Mouse (Mus musculus): ENCODE measurements around the gene Hist1h2bk. TPM values are rescaled to one million over a fixed set of nuclear protein-coding genes. Genes with fewer than 3 reads are reported as not detected.
A peak's percentile ranks its signal among the peaks of the same experiment; 100 is the strongest.

Hist1h2bk gene
- total RNA-seq, 2 experiments from 2014 or later, result 21.5 to 26.9 TPM

- no peak for DNase-seq (ENCODE audit: low spot score in 2 of 2)
- intact Hi-C loops (cut with DNase I), result no loop called here
Observed at GRCm38 (mm10) chr13:22008707-22009106, 27.0 kb upstream of the Hist1h2bk start.

GRCm38 (mm10) chr13:22009642-22010041, 26.0 kb upstream of the Hist1h2bk start, which contains the start of gene Prss16:
TSS of gene Prss16 (minus strand) at chr13:22009742.
- DNase-seq (ENCODE audit: low spot score in 2 of 2), result no peak
- intact Hi-C loops (cut with DNase I), result no loop called here

DNA sequence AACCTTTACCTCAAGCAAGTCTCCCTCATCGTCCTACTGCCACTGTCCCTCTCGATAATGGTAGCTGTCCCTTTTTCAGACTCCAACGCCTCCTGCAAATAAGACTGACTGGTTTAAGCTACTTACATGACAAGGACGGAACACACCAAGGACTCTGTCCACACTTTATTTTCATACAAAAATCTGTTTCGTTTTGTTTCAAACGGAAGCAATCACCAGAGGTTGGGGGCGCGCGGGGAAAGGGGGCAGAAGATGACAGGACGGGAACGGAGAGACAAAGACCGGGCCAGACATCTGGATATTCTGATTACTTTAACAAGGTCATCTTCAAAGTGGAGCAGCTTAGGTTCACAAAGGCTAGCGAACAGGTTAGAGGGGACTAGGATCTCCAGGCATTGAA, 22.0 kb upstream of the Hist1h2bk start:
- intact Hi-C loops (cut with DNase I), result no loop called here
- no peak for DNase-seq (ENCODE audit: low spot score in 2 of 2)

GRCm38 (mm10) chr13:22014411-22014845, 21.2 kb upstream of the Hist1h2bk start:
- no peak for DNase-seq (ENCODE audit: low spot score in 2 of 2)
- intact Hi-C loops (cut with DNase I), result no loop called here

DNA sequence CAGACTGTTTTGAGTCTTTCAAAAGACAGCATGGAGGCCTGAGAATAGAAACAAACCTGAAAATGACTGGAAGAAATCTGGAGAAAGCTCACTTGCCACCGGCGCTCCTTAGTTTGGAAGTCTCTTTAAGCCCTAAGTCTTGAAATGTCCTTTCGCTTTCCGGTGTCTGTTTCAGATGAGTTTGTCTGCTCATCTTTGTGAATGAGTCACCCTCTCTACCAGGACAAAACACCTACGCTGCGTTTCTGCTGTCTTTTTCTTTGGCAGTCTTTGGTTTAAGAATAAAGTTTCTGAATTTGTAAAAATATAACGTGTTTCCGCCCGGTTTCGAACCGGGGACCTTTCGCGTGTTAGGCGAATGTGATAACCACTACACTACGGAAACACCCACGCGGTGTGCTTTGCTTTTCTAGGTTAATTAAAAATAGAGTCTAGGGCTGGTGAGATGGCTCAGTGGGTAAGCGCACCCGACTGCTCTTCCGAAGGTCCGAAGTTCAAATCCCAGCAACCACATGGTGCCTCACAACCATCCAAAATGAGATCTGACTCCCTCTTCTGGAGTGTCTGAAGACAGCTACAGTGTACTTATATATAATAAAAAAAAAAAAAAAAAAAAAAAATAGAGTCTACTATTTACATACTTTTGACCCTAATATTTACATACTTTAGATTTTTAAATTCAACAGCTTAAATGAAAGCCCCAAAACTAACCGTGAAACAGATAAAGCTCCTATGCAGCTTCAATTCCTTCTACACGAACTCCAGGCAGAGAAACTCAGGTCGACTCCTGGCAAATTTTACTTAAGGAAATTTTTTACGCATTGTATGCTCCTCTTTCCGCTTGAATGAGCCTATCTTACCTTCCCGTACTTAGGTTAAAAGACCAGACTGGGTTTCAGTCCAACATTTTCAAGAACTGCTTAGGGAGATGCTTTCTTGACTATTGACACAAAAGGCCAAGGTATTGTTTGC, 19.9 kb upstream of the Hist1h2bk start:
- DNase-seq (ENCODE audit: low spot score in 2 of 2), result peak; percentile 77 to 85
- intact Hi-C loops (cut with DNase I), result no loop called here

- intact Hi-C loops (cut with DNase I), result loop anchor here (5.0 to 10.0 kb wide), 2 partner anchors 103 to 1415 kb away; no protein-coding TSS in a partner anchor
- no peak for DNase-seq (ENCODE audit: low spot score in 2 of 2)
Observed at GRCm38 (mm10) chr13:22019934-22020835, 15.5 kb upstream of the Hist1h2bk start.

DNA sequence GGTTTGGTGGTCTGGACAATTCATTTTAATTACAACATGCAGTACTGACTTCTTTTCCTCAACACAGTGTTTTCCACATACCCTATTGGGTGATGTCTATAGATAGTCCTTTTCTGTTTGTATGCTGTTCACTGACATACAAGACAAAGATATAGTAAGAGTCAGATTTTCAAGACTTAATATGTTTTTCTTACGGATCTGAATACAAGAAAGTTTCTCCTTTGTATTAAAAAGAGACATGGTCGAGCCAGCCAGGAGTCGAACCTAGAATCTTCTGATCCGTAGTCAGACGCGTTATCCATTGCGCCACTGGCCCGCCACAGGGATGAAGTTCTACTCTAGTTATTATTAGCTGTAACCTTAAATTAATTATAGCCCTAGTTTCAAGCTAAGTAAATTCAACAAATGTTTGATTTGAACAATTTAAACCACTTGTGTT, 14.8 kb upstream of the Hist1h2bk start:
- DNase-seq (ENCODE audit: low spot score in 2 of 2), result peak; percentile 55 to 69
- intact Hi-C loops (cut with DNase I), result loop anchor here (5.0 to 10.0 kb wide), 2 partner anchors 104 to 1414 kb away; no protein-coding TSS in a partner anchor

- intact Hi-C loops (cut with DNase I), result loop anchor here (5.0 to 10.0 kb wide), 2 partner anchors 104 to 1413 kb away; no protein-coding TSS in a partner anchor
- DNase-seq (ENCODE audit: low spot score in 2 of 2), result no peak
Observed at GRCm38 (mm10) chr13:22021581-22021980, 14.1 kb upstream of the Hist1h2bk start.

GRCm38 (mm10) chr13:22022241-22022640, 13.4 kb upstream of the Hist1h2bk start:
- intact Hi-C loops (cut with DNase I), result loop anchor here (5.0 to 10.0 kb wide), 2 partner anchors 105 to 1413 kb away; no protein-coding TSS in a partner anchor
- DNase-seq (ENCODE audit: low spot score in 2 of 2), result peak; percentile 74 to 81

DNA sequence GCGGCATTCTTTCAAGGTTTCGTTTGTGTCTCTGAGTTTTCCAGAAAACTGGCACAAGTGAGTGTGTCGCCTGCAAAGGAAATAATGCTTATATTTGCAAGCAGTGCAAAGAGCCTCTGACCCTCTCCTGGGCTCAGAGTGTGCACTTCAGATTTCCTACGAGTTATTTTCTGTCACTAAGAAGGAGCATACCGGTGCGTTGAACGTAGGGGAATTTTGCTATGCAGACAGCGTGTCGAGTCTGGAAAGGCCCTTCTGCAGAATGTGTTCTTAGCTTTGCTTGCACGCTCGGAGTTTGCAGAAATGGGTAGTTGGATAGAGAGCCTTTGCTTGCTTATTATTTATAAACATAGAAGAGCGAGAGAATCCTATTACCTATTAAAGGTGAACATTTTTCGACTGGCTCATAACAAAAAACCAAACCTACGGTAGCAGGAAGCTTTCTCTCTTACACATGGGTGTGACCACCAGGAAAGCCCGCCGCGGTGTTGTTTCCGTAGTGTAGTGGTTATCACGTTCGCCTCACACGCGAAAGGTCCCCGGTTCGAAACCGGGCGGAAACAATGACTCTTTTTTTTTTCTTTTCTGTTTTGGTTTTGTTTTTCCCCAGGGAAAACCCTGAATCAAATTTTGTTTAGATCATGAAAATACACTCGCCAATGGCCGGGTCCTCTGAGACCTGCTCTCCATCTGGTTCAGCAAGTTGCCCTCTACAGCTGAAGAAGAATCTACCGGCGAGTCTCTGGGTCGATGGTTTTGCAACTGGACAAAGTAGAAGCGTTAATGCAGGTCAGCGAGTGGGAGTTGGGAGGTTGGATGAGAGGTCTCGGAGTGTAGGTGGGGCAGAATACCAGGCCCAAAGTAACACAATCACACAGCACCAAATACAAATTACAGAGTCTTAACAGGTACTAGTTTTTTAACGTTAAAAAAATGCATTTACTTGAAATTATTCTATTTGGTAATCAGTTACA, 9.3 kb upstream of the Hist1h2bk start:
- intact Hi-C loops (cut with DNase I), result loop anchor here (1.0 to 10.0 kb wide), 3 partner anchors 52 to 1491 kb away; no protein-coding TSS in a partner anchor
- peak; percentile 84 to 92 for DNase-seq (ENCODE audit: low spot score in 2 of 2)

- intact Hi-C loops (cut with DNase I), result loop anchor here (5.0 to 10.0 kb wide), 2 partner anchors 1406 to 1488 kb away; no protein-coding TSS in a partner anchor
- peak; percentile 94 to 95 for DNase-seq (ENCODE audit: low spot score in 2 of 2)
Observed at GRCm38 (mm10) chr13:22028673-22029460, 6.8 kb upstream of the Hist1h2bk start.

GRCm38 (mm10) chr13:22029928-22030327, 5.7 kb upstream of the Hist1h2bk start:
- DNase-seq (ENCODE audit: low spot score in 2 of 2), result no peak
- intact Hi-C loops (cut with DNase I), result loop anchor here (1.0 to 10.0 kb wide), 3 partner anchors 56 to 1487 kb away; no protein-coding TSS in a partner anchor

- intact Hi-C loops (cut with DNase I), result loop anchor here (1.0 kb wide), 1 partner anchor 56 kb away; no protein-coding TSS in a partner anchor
Observed at GRCm38 (mm10) chr13:22030493-22030892, 5.2 kb upstream of the Hist1h2bk start.

GRCm38 (mm10) chr13:22033741-22034442, 1.8 kb upstream of the Hist1h2bk start:
- intact Hi-C loops (cut with DNase I), result no loop called here
- no peak for DNase-seq (ENCODE audit: low spot score in 2 of 2)

More at GRCm38 (mm10) chr13:22030493-22030892, 5.2 kb upstream of the Hist1h2bk start:
- no peak for DNase-seq (ENCODE audit: low spot score in 2 of 2)

- no peak for DNase-seq (ENCODE audit: low spot score in 2 of 2)
- intact Hi-C loops (cut with DNase I), result no loop called here
Observed at GRCm38 (mm10) chr13:22034443-22035266, 1.0 kb upstream of the Hist1h2bk start.
